Mouse (Mus musculus): ENCODE results near the gene Itgb3bp. TPM values are rescaled to one million over a fixed set of nuclear protein-coding genes. Genes with fewer than 3 reads are reported as not detected.

The Itgb3bp gene
- polyA plus RNA-seq, 1 experiment from 2014 or later, result 53.4 TPM

DNA sequence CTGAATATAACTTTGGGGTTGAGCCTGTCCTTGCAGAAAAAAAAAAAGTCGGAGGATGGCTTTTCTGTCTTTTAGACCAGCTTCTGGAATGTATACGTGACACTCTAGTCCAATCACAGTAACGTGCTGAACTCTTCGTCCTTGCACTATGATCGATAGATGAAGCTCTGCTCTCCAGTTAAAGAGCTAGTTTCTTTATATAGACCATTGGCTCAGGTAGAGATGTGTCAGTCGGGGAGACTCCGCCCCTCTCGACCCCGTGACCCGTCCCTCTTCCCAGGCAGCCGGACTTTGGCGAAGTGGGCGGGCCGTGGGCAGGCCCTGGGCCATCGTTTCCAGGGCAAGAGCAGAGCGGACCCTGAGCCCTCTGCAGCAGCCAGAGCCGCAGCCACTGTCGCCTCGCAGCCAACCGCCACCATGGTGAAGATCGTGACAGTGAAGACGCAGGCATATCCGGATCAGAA lies 432 bp downstream of the Itgb3bp start, which contains the start of gene Pgm1:
Gene Pgm1, plus strand, starts transcription at position 266 of the 464 bp plus-strand sequence.
- Histone ChIP-seq H3K9ac (ENCODE audit: low read length) (peak within 1 kb of the TSS; percentile 70), H3K9me3 (ENCODE audit: control insufficient read depth, low read length) (no peaks in the 10 kb centered on the region), H3K27me3 (ENCODE audit: control insufficient read depth, insufficient read depth, low read length) (no peaks in the 10 kb centered on the region), H3K27ac (replicated peaks; ENCODE audit: low read depth, low read length) (peak within 1 kb of the TSS; percentile 74), H3K4me2 (ENCODE audit: low read depth, severe bottlenecking) (peak within 1 kb of the TSS; percentile 86), H3K36me3 (ENCODE audit: control insufficient read depth, insufficient read depth, low read length) (no peaks in the 10 kb centered on the region), H3K4me3 (ENCODE audit: low read depth, low read length) (peak within 1 kb of the TSS; percentile 67), H3K4me1 (ENCODE audit: control insufficient read depth, insufficient read depth, low read length) (no peaks in the 10 kb centered on the region)
- ATAC-seq (ENCODE audit: insufficient number of reproducible peaks, low FRiP score, low TSS enrichment, low read depth) (peak; percentile 73), DNase-seq (ENCODE audit: low spot score) (no peak)
- WGBS, result 5% methylated on average over 23 of the region's 23 CpGs

DNA sequence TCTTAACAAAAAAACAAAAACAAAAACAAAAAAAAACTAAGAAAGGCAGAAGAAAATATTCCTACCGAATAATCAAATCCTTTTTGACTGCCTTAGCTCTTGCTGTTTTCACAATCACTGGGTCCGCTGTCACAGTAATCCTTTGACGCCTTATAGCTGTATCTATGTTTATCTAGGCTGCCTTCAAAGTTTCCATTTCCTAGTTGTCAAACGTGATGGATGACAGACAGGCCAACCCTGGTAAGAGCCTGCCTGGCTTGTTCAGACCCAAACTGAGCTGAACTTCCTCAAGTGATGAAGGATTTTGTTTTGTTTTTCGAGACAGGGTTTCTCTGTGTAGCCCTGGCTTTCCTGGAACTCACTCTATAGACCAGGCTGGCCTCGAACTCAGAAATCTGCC lies 1.1 kb downstream of the Itgb3bp start:
- Histone ChIP-seq H3K4me2 (ENCODE audit: low read depth, severe bottlenecking) (no peak overlapping the region), H3K27me3 (ENCODE audit: control insufficient read depth, insufficient read depth, low read length) (no peaks in the 10 kb centered on the region), H3K9me3 (ENCODE audit: control insufficient read depth, low read length) (no peaks in the 10 kb centered on the region), H3K27ac (replicated peaks; ENCODE audit: low read depth, low read length) (no peak overlapping the region), H3K4me3 (ENCODE audit: low read depth, low read length) (no peak overlapping the region), H3K9ac (ENCODE audit: low read length) (no peak overlapping the region), H3K36me3 (ENCODE audit: control insufficient read depth, insufficient read depth, low read length) (no peaks in the 10 kb centered on the region), H3K4me1 (ENCODE audit: control insufficient read depth, insufficient read depth, low read length) (no peaks in the 10 kb centered on the region)
- ATAC-seq (ENCODE audit: insufficient number of reproducible peaks, low FRiP score, low TSS enrichment, low read depth) (no peak), DNase-seq (ENCODE audit: low spot score) (no peak)
- 76% methylated on average over 6 of the region's 6 CpGs for WGBS

DNA sequence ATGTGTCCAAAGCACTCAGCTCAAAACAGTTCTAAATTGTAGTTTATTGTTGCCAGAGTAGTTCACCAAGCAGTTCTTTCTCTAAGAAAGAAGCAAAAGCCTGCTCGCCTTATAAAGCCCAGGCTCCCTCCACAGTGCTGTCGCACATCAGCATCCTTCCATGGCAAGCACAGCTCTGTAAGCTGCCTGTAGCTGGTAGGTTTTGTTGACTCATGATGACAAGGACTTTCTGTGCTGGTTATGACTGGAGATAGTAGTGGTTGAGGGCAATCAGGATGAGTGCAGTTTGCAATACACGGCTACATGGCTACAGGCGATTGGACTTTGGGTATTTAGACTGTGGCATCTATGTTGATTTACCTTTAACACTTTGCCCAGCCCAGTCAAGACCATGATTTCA lies 3.2 kb downstream of the Itgb3bp start:
- WGBS, result 88% methylated on average over 4 of the region's 4 CpGs

DNA sequence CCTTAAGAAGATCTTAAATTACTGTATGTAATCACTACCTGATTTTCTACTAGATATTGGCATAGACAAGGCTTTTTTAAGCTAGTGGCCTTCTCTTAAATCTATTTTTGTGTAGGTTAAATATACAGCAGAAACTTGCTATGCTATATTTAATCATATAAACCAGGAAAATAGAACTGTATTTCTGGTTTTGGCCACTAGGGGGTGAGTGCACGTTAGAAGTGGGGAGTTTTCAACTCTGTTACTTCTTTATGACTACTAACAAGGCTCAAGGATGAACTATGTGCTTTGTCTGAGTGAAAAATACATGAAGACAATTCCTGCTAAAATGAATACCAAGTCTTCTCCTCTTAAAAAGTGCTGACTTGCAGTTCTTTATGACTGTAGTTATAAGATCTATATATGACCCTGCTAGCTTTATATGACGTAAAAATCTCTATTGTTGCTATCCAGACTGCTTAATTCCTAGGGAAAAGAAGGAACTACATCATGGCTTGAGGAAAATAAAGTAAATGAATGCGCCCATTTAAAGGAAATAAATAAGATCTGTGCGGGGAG lies 15.6 kb downstream of the Itgb3bp start:
- Histone ChIP-seq H3K4me3 (ENCODE audit: low read depth, low read length) (no peak overlapping the region), H3K9ac (ENCODE audit: low read length) (no peak overlapping the region), H3K27ac (replicated peaks; ENCODE audit: low read depth, low read length) (no peak overlapping the region), H3K9me3 (ENCODE audit: control insufficient read depth, low read length) (no peaks in the 10 kb centered on the region), H3K27me3 (ENCODE audit: control insufficient read depth, insufficient read depth, low read length) (no peaks in the 10 kb centered on the region), H3K4me2 (ENCODE audit: low read depth, severe bottlenecking) (no peak overlapping the region), H3K4me1 (ENCODE audit: control insufficient read depth, insufficient read depth, low read length) (no peaks in the 10 kb centered on the region), H3K36me3 (ENCODE audit: control insufficient read depth, insufficient read depth, low read length) (no peaks in the 10 kb centered on the region)
- no peak for DNase-seq (ENCODE audit: low spot score)
- 72% methylated on average over 4 of the region's 4 CpGs for WGBS
- ATAC-seq (ENCODE audit: insufficient number of reproducible peaks, low FRiP score, low TSS enrichment, low read depth), result no peak

More for the DNA sequence above, 3.2 kb downstream of the Itgb3bp start:
- DNase-seq (ENCODE audit: low spot score), result no peak
- Histone ChIP-seq H3K36me3 (ENCODE audit: control insufficient read depth, insufficient read depth, low read length) (no peaks in the 10 kb centered on the region), H3K4me1 (ENCODE audit: control insufficient read depth, insufficient read depth, low read length) (no peaks in the 10 kb centered on the region), H3K4me2 (ENCODE audit: low read depth, severe bottlenecking) (no peak overlapping the region), H3K4me3 (ENCODE audit: low read depth, low read length) (no peak overlapping the region), H3K27me3 (ENCODE audit: control insufficient read depth, insufficient read depth, low read length) (no peaks in the 10 kb centered on the region), H3K27ac (replicated peaks; ENCODE audit: low read depth, low read length) (no peak overlapping the region), H3K9me3 (ENCODE audit: control insufficient read depth, low read length) (no peaks in the 10 kb centered on the region), H3K9ac (ENCODE audit: low read length) (no peak overlapping the region)
- ATAC-seq (ENCODE audit: insufficient number of reproducible peaks, low FRiP score, low TSS enrichment, low read depth), result no peak

DNA sequence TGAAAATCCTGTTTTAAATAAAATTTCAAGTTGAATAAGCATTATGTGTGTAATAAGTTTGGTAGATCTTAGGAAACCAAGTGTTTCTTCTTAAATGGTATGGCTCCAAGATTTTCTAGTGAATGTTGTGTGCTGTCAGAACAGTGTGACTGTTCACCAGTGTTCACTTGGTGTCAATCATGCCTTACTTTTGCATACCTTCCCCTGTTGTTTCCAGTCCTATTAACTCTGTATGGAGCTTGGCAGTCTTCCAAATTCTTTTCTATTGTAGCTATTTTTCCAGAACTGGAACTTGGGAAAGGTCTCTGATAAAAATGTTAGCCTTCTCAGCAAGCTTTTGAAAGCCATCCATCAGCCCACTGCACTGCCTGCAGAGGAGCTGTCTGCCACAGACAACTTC lies 47.2 kb downstream of the Itgb3bp start:
- DNase-seq (ENCODE audit: low spot score) (no peak), ATAC-seq (ENCODE audit: insufficient number of reproducible peaks, low FRiP score, low TSS enrichment, low read depth) (no peak)
- Histone ChIP-seq H3K27ac (replicated peaks; ENCODE audit: low read depth, low read length) (no peak overlapping the region), H3K27me3 (ENCODE audit: control insufficient read depth, insufficient read depth, low read length) (no peaks in the 10 kb centered on the region), H3K9ac (ENCODE audit: low read length) (no peak overlapping the region), H3K36me3 (ENCODE audit: control insufficient read depth, insufficient read depth, low read length) (no peaks in the 10 kb centered on the region), H3K4me1 (ENCODE audit: control insufficient read depth, insufficient read depth, low read length) (no peaks in the 10 kb centered on the region), H3K9me3 (ENCODE audit: control insufficient read depth, low read length) (no peaks in the 10 kb centered on the region), H3K4me3 (ENCODE audit: low read depth, low read length) (no peak overlapping the region), H3K4me2 (ENCODE audit: low read depth, severe bottlenecking) (no peak overlapping the region)

DNA sequence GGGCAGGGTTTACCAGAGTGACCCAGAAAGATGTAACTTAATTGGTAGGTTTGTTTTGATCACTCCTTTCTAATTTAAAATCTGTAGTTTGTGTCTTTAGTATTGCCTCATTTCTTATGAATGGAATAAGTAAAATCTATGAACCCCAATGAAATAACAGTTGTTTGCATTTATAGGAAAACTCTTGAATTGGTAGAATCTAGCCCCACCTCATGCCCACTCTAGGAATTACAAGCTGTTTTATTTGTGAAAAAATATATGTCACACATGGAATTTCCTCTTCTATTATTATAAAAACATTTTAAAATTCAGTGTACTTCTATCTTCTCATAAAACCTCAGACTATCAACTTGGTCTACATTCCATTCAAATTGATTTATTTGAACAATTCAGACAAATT lies 47.7 kb downstream of the Itgb3bp start:
- Histone ChIP-seq H3K4me3 (ENCODE audit: low read depth, low read length) (no peak overlapping the region), H3K36me3 (ENCODE audit: control insufficient read depth, insufficient read depth, low read length) (no peaks in the 10 kb centered on the region), H3K27me3 (ENCODE audit: control insufficient read depth, insufficient read depth, low read length) (no peaks in the 10 kb centered on the region), H3K4me1 (ENCODE audit: control insufficient read depth, insufficient read depth, low read length) (no peaks in the 10 kb centered on the region), H3K27ac (replicated peaks; ENCODE audit: low read depth, low read length) (no peak overlapping the region), H3K9me3 (ENCODE audit: control insufficient read depth, low read length) (no peaks in the 10 kb centered on the region), H3K4me2 (ENCODE audit: low read depth, severe bottlenecking) (no peak overlapping the region), H3K9ac (ENCODE audit: low read length) (no peak overlapping the region)
- DNase-seq (ENCODE audit: low spot score), result no peak
- no peak for ATAC-seq (ENCODE audit: insufficient number of reproducible peaks, low FRiP score, low TSS enrichment, low read depth)

DNA sequence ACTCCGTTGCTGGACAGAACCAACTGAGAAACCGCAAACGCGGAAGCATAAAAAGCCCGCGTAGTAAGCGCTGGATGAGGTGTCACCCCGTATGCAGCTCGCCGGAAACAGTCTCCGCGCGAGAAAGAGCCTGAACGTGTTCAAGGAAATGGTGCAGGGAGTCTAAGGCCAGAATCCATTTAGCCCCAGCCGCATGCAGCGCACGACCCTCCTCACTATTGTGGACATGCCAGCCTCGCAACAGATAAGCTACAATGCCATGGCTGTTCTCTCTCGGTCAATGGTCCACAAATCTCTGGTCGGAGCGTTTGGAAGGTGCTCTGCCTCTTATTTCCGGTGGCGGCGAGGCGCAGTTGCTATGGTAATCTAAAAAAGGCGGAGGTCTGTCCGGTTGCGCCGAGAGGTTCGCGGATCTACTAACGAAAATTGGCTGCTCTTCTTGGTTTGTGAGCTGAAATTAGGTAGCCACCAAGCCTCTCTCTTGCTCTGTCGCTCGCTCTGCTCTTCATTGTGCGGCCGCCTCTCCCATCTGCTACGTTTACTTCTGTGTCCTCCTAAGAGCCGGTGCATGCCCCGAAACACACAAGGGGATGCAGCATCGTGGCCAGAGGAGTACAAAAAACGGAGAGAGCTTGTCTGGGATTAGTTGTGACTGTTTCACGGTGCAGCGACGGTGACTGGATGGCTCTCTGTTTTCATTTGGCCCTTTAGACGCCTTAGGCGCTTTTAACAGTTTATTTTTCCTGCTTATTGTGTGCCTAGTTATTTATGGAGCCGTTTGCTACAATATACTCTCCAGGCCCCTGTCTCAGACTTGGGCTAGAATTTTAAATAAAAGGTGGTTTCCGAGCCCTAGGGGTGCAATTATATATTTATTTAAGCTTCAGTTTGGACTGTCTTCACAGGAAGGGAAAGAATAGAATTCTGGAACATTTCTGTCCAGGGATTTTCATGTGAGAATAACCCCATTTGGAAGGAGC lies 100.2 kb downstream of the Itgb3bp start, which contains the start of gene Efcab7:
Gene Efcab7, plus strand, starts transcription at position 105 of the 980 bp plus-strand sequence.
- Histone ChIP-seq H3K9me3 (ENCODE audit: control insufficient read depth, low read length) (no peaks in the 10 kb centered on the region), H3K27ac (replicated peaks; ENCODE audit: low read depth, low read length) (peak within 1 kb of the TSS; percentile 68), H3K4me2 (ENCODE audit: low read depth, severe bottlenecking) (peak within 1 kb of the TSS; percentile 54), H3K4me3 (ENCODE audit: low read depth, low read length) (peak within 1 kb of the TSS; percentile 72), H3K27me3 (ENCODE audit: control insufficient read depth, insufficient read depth, low read length) (no peaks in the 10 kb centered on the region), H3K36me3 (ENCODE audit: control insufficient read depth, insufficient read depth, low read length) (no peaks in the 10 kb centered on the region), H3K4me1 (ENCODE audit: control insufficient read depth, insufficient read depth, low read length) (no peaks in the 10 kb centered on the region), H3K9ac (ENCODE audit: low read length) (peak within 1 kb of the TSS; percentile 75)
- whole genome bisulfite sequencing, result under 1% methylated on average over 48 of the region's 48 CpGs
- peak; percentile 77 for ATAC-seq (ENCODE audit: insufficient number of reproducible peaks, low FRiP score, low TSS enrichment, low read depth)
- DNase-seq (ENCODE audit: low spot score), result peak; percentile 92

DNA sequence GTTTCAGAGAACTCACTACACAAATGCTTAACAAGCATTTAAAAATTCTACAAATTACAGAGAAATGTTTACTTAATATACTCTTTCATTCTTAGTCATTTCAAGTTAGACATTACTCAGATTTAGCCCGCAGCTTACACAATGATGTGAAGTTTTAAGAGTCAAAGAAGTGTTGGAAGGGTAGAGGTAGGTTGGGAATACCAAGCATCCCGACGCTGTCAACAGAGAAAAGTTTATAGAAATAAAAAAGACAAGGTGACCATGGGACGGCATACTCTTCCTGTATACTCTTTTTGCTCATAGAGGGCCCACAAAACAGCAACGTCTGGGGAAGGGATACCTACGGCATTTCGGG lies 100.9 kb downstream of the Itgb3bp start:
- H3K4me3 ChIP-seq (ENCODE audit: low read depth, low read length), result peak overlapping the region; percentile 72
- H3K9ac ChIP-seq (ENCODE audit: low read length), result peak overlapping the region; percentile 75
- H3K36me3 ChIP-seq (ENCODE audit: control insufficient read depth, insufficient read depth, low read length), result no peaks in the 10 kb centered on the region
- peak overlapping the region; percentile 54 for H3K4me2 ChIP-seq (ENCODE audit: low read depth, severe bottlenecking)
- H3K4me1 ChIP-seq (ENCODE audit: control insufficient read depth, insufficient read depth, low read length), result no peaks in the 10 kb centered on the region
- ATAC-seq (ENCODE audit: insufficient number of reproducible peaks, low FRiP score, low TSS enrichment, low read depth) (no peak), DNase-seq (ENCODE audit: low spot score) (no peak)
- WGBS, result under 1% methylated on average over 7 of the region's 7 CpGs
- H3K9me3 ChIP-seq (ENCODE audit: control insufficient read depth, low read length), result no peaks in the 10 kb centered on the region
- no peak overlapping the region; the same call in 1 of the 2 replicates for H3K27ac ChIP-seq (replicated peaks; ENCODE audit: low read depth, low read length)
- no peaks in the 10 kb centered on the region for H3K27me3 ChIP-seq (ENCODE audit: control insufficient read depth, insufficient read depth, low read length)

Data from limb, embryonic 11.5 days (tissue).